Comparison of ENCODE assay signal across 22 mouse cellular contexts in genomic region chr4:57214852-57215251, GRCm38 (mm10).
A peak's percentile ranks its signal among the peaks of the same experiment; 100 is the strongest.
DNase-seq lines count a peak whose midpoint lies in the region; ATAC-seq and TF ChIP-seq lines count a peak whose summit lies in the region.
"Had no signal": no experiment of that assay in that cellular context is flagged by ENCODE, and none has a peak within 500 bp of the region (broad histone marks: within the 10 kb centered on the region; RNA-seq: fewer than 3 reads in every experiment).

No protein-coding gene starts in this region.

- DNase-seq in forebrain, embryonic 11.5 days (ENCODE audit: low spot score), result no peak
- DNase-seq in midbrain, embryonic 14.5 days, result peak; percentile 39
- DNase-seq in brain, embryonic 14.5 days (ENCODE audit: low read depth), result peak; percentile 68
- no peak for DNase-seq in right cerebral cortex, postnatal 36 days (ENCODE audit: low spot score in 2 of 2)
- DNase-seq: adrenal gland, adult 8-10 months; adrenal gland, postnatal 25 days; cerebellum, adult 18-20 months; cerebellum, adult 9-10 months; cerebellum, postnatal 14 days; gastrocnemius, postnatal 25 days; heart, adult 18-20 months; heart, postnatal 10 days; heart, postnatal 36 days had no signal

- H3K27ac ChIP-seq in forebrain, embryonic 13.5 days, result peak overlapping the region; percentile 25; the same call in 1 of the 2 replicates
- H3K27ac ChIP-seq in forebrain, embryonic 11.5 days (ENCODE audit: low read depth, low read length), result no peak overlapping the region
- no peak overlapping the region for H3K27ac ChIP-seq in midbrain, embryonic 14.5 days (replicated peaks; ENCODE audit: low read depth, low read length)
- no peak overlapping the region for H3K27ac ChIP-seq in midbrain, embryonic 15.5 days
- H3K27ac ChIP-seq: heart, embryonic 15.5 days; hindbrain, embryonic 10.5 days; hindbrain, embryonic 13.5 days; intestine, embryonic 15.5 days had no signal

- no peaks in the 10 kb centered on the region for H3K27me3 ChIP-seq in forebrain, embryonic 13.5 days
- H3K27me3 ChIP-seq in forebrain, embryonic 11.5 days (ENCODE audit: control insufficient read depth, insufficient read depth, low read length), result no peaks in the 10 kb centered on the region
- H3K27me3 ChIP-seq in midbrain, embryonic 14.5 days (ENCODE audit: control insufficient read depth, insufficient read depth, low read length), result no peaks in the 10 kb centered on the region
- no peaks in the 10 kb centered on the region for H3K27me3 ChIP-seq in midbrain, embryonic 15.5 days (replicated peaks)
- H3K27me3 ChIP-seq: heart, embryonic 12.5 days; heart, embryonic 15.5 days; hindbrain, embryonic 13.5 days; intestine, embryonic 15.5 days had no signal

- H3K4me3 ChIP-seq in forebrain, embryonic 13.5 days, result no peak overlapping the region
- no peak overlapping the region for H3K4me3 ChIP-seq in forebrain, embryonic 11.5 days (ENCODE audit: low read depth, low read length)
- no peak overlapping the region for H3K4me3 ChIP-seq in midbrain, embryonic 14.5 days (replicated peaks; ENCODE audit: low read depth, low read length)
- H3K4me3 ChIP-seq in midbrain, embryonic 15.5 days, result no peak overlapping the region
- H3K4me3 ChIP-seq: heart, embryonic 12.5 days; heart, embryonic 15.5 days; hindbrain, embryonic 10.5 days; hindbrain, embryonic 13.5 days; intestine, embryonic 15.5 days had no signal

- H3K36me3 ChIP-seq in forebrain, embryonic 13.5 days (ENCODE audit: poor library complexity, severe bottlenecking), result no peaks in the 10 kb centered on the region
- no peaks in the 10 kb centered on the region for H3K36me3 ChIP-seq in forebrain, embryonic 11.5 days (ENCODE audit: control insufficient read depth, insufficient read depth, low read length)
- H3K36me3 ChIP-seq in midbrain, embryonic 14.5 days (ENCODE audit: control insufficient read depth, insufficient read depth, low read length), result no peaks in the 10 kb centered on the region
- H3K36me3 ChIP-seq in midbrain, embryonic 15.5 days (replicated peaks), result no peaks in the 10 kb centered on the region
- H3K36me3 ChIP-seq: heart, embryonic 12.5 days; heart, embryonic 15.5 days; hindbrain, embryonic 10.5 days; hindbrain, embryonic 13.5 days; intestine, embryonic 15.5 days had no signal

- no peak for TF ChIP-seq POLR2A in brain, embryonic 14.5 days (IDR thresholded peaks at IDR 0.05; ENCODE audit: borderline replicate concordance, extremely low read depth, insufficient read depth, insufficient read length, poor library complexity, severe bottlenecking)

- H3K4me2 ChIP-seq in forebrain, embryonic 13.5 days, result no peak overlapping the region
- H3K4me2 ChIP-seq in forebrain, embryonic 11.5 days (ENCODE audit: low read depth, low read length, severe bottlenecking), result no peak overlapping the region
- no peak overlapping the region for H3K4me2 ChIP-seq in midbrain, embryonic 14.5 days (ENCODE audit: low read length)
- H3K4me2 ChIP-seq in midbrain, embryonic 15.5 days, result no peak overlapping the region; the same call in 1 of the 2 replicates
- H3K4me2 ChIP-seq: heart, embryonic 12.5 days; heart, embryonic 15.5 days; hindbrain, embryonic 13.5 days; intestine, embryonic 15.5 days had no signal

- peaks cover 8% of the 10 kb centered on the region; the same call in 1 of the 2 replicates for H3K4me1 ChIP-seq in forebrain, embryonic 13.5 days
- no peaks in the 10 kb centered on the region for H3K4me1 ChIP-seq in forebrain, embryonic 11.5 days (replicated peaks; ENCODE audit: control insufficient read depth, insufficient read depth, low read length)
- no peaks in the 10 kb centered on the region for H3K4me1 ChIP-seq in midbrain, embryonic 14.5 days (ENCODE audit: control insufficient read depth, insufficient read depth, low read length)
- 0 out of 2 replicates have a peak, but pooled peaks cover 3% of the 10 kb centered on the region for H3K4me1 ChIP-seq in midbrain, embryonic 15.5 days
- H3K4me1 ChIP-seq: heart, embryonic 12.5 days; heart, embryonic 15.5 days; intestine, embryonic 15.5 days had no signal

- H3K9ac ChIP-seq in forebrain, embryonic 13.5 days, result no peak overlapping the region
- no peak overlapping the region for H3K9ac ChIP-seq in forebrain, embryonic 11.5 days (ENCODE audit: low read length)
- H3K9ac ChIP-seq in midbrain, embryonic 14.5 days (replicated peaks; ENCODE audit: low read length), result no peak overlapping the region
- H3K9ac ChIP-seq in midbrain, embryonic 15.5 days, result no peak overlapping the region
- H3K9ac ChIP-seq: heart, embryonic 12.5 days; heart, embryonic 15.5 days; hindbrain, embryonic 13.5 days; intestine, embryonic 15.5 days had no signal

- peak; percentile 51; the same call in 1 of the 2 replicates for ATAC-seq in forebrain, embryonic 13.5 days
- ATAC-seq in forebrain, embryonic 11.5 days (replicated peaks; ENCODE audit: low FRiP score), result no peak
- no peak for ATAC-seq in midbrain, embryonic 14.5 days (ENCODE audit: low FRiP score, low TSS enrichment)
- no peak for ATAC-seq in midbrain, embryonic 15.5 days (replicated peaks)
- ATAC-seq: activated CD4-positive, CD25-positive, alpha-beta regulatory T cell, adult 4 months; hindbrain, embryonic 16.5 days; intestine, embryonic 15.5 days had no signal

- H3K9me3 ChIP-seq in forebrain, embryonic 13.5 days (replicated peaks), result no peaks in the 10 kb centered on the region
- no peaks in the 10 kb centered on the region for H3K9me3 ChIP-seq in forebrain, embryonic 11.5 days (ENCODE audit: control insufficient read depth, low read length)
- H3K9me3 ChIP-seq in midbrain, embryonic 14.5 days (ENCODE audit: control insufficient read depth, low read length), result no peaks in the 10 kb centered on the region
- no peaks in the 10 kb centered on the region for H3K9me3 ChIP-seq in midbrain, embryonic 15.5 days
- H3K9me3 ChIP-seq: heart, embryonic 12.5 days; heart, embryonic 15.5 days; hindbrain, embryonic 10.5 days; hindbrain, embryonic 13.5 days; intestine, embryonic 15.5 days had no signal

- whole genome bisulfite sequencing in forebrain, embryonic 13.5 days, result 55% methylated on average over 9 of the region's 9 CpGs
- 83% methylated on average over 9 of the region's 9 CpGs for WGBS in forebrain, embryonic 11.5 days
- WGBS in midbrain, embryonic 14.5 days, result 68% methylated on average over 9 of the region's 9 CpGs
- WGBS in midbrain, embryonic 15.5 days, result 48% methylated on average over 9 of the region's 9 CpGs

- no peak for TF ChIP-seq CTCF in brain, embryonic 14.5 days (IDR thresholded peaks at IDR 0.05; ENCODE audit: borderline replicate concordance, extremely low read depth, insufficient read depth, insufficient read length)

Comparison
In these comparisons a context has a peak if more than half of its experiments do, and no peak if none do; other contexts are left out.
1. DNase-seq: peak in midbrain, embryonic 14.5 days (single experiment) and brain, embryonic 14.5 days (single experiment); none in forebrain, embryonic 11.5 days (single experiment) and right cerebral cortex, postnatal 36 days (0 of 2).